Mouse (Mus musculus) ES-E14 (cell line): Measurements from ENCODE around the gene Smbd1. TPM values are rescaled to one million over a fixed set of nuclear protein-coding genes. Genes with fewer than 3 reads are reported as not detected.

Experiments
- DNase-seq: peaks from one replicate; pipeline ENCODE4 v3.0.0-alpha.2; 2013; ENCODE audit warnings: low read depth, low spot score
- H3K27ac ChIP-seq: 2 replicates; pipeline ENCODE4 v1.5.1; 2012; ENCODE audit warnings: low read depth, mild to moderate bottlenecking, low read length, moderate library complexity, mixed read lengths; ENCODE audit not compliant: poor library complexity, insufficient read depth, severe bottlenecking
- H3K36me3 ChIP-seq: 2 replicates; pipeline ENCODE4 v1.6.1; 2012; ENCODE audit warnings: mild to moderate bottlenecking, low read length, moderate library complexity, mixed read lengths; ENCODE audit not compliant: control insufficient read depth, poor library complexity, insufficient read depth, severe bottlenecking
- H3K4me1 ChIP-seq, 2 experiments: fragments of 150-350 bp in 1 of 2; sonication (generic) in 1 of 2; 2 replicates each; pipeline ENCODE4 v1.6.1; 2012; ENCODE audit warnings: low read length in 2 of 2, mild to moderate bottlenecking in 1 of 2, mixed read lengths in 1 of 2; ENCODE audit not compliant: control insufficient read depth in 2 of 2, insufficient read depth in 2 of 2, poor library complexity in 1 of 2
- H3K4me3 ChIP-seq, 2 experiments: fragments of 150-350 bp in 1 of 2; sonication (generic) in 1 of 2; 2 replicates each; pipeline ENCODE4 v1.5.1; 2012; ENCODE audit warnings: low read length in 2 of 2, low read depth in 1 of 2, mild to moderate bottlenecking in 1 of 2, mixed read lengths in 1 of 2; ENCODE audit not compliant: insufficient read depth in 1 of 2, poor library complexity in 1 of 2, severe bottlenecking in 1 of 2
- H3K9ac ChIP-seq: 2 replicates; pipeline ENCODE4 v1.6.1; 2012; ENCODE audit warnings: low read depth, mild to moderate bottlenecking, low read length, mixed read lengths; ENCODE audit not compliant: poor library complexity, insufficient read depth, severe bottlenecking
- H3K9me3 ChIP-seq: fragments of 150-350 bp; sonication (generic); 2 replicates; pipeline ENCODE4 v1.6.1; 2012; ENCODE audit warnings: low read depth, mild to moderate bottlenecking, low read length; ENCODE audit not compliant: control insufficient read depth, insufficient read depth
- CHD2 ChIP-seq: IDR thresholded peaks from 2 replicates; pipeline ENCODE4 v1.6.1; 2014; ENCODE audit warnings: mild to moderate bottlenecking, low read depth, low read length, inconsistent platforms
- HCFC1 ChIP-seq: IDR thresholded peaks from 2 replicates; pipeline ENCODE4 v1.6.1; 2012; ENCODE audit warnings: low read length, inconsistent platforms, borderline replicate concordance; ENCODE audit not compliant: insufficient read depth
- MAFK ChIP-seq: IDR thresholded peaks from 2 replicates; pipeline ENCODE4 v1.6.1; 2014; ENCODE audit warnings: mild to moderate bottlenecking, low read depth, low read length, inconsistent platforms; ENCODE audit not compliant: insufficient read depth
- ZC3H11A ChIP-seq: IDR thresholded peaks from 2 replicates; pipeline ENCODE4 v1.6.1; 2012; ENCODE audit warnings: low read depth, mild to moderate bottlenecking, inconsistent platforms, low read length, borderline replicate concordance
- ZNF384 ChIP-seq: IDR thresholded peaks from 2 replicates; pipeline ENCODE4 v1.6.1; 2012; ENCODE audit warnings: low read depth, low read length, inconsistent platforms
- in situ Hi-C, 2 experiments: fragments of 600-800 bp; cut with MboI; formaldehyde crosslinking; loops; one replicate each; pipeline ENCODE4 v1.15.1; 2025; ENCODE audit warnings: low sequenced_read_pairs in 2 of 2, inconsistent platforms in 1 of 2; ENCODE audit not compliant: unreplicated experiment in 2 of 2
- total RNA-seq: library from RNA; depleted of rRNA; stranded (reverse); fragments of 300-350 nt; gene quantifications from 2 replicates; pipeline ENCODE4 v1.2.3, GENCODE M21; 2012

Smbd1 gene
- total RNA-seq, 1 experiment = 0.58 TPM

GRCm38 (mm10) chr16:32790056-32790455 is 20.2 kb downstream of the Smbd1 start:
- no peak for DNase-seq
- in situ Hi-C loops = no loop called here
- H3K9ac ChIP-seq = no peak overlapping the region
- no peaks in the 10 kb centered on the region for H3K9me3 ChIP-seq
- no peaks in the 10 kb centered on the region for H3K36me3 ChIP-seq
- no peaks in the 10 kb centered on the region for H3K4me1 ChIP-seq
- H3K4me3 ChIP-seq = no peak overlapping the region
- no peak overlapping the region for H3K27ac ChIP-seq
- no peak for TF ChIP-seq ZC3H11A
- TF ChIP-seq MAFK = no peak
- TF ChIP-seq HCFC1 = no peak
- TF ChIP-seq CHD2 = no peak
- TF ChIP-seq ZNF384 = no peak

- no peak for DNase-seq
Measured at GRCm38 (mm10) chr16:32784840-32785239, 25.4 kb downstream of the Smbd1 start.

GRCm38 (mm10) chr16:32783324-32784062 is 26.8 kb downstream of the Smbd1 start:
- in situ Hi-C loops = no loop called here
- Histone ChIP-seq H3K9ac (no peak overlapping the region), H3K9me3 (no peaks in the 10 kb centered on the region), H3K27ac (no peak overlapping the region), H3K4me3 (no peak overlapping the region), H3K36me3 (no peaks in the 10 kb centered on the region), H3K4me1 (no peaks in the 10 kb centered on the region)
- no peak for TF ChIP-seq CHD2
- TF ChIP-seq MAFK = no peak
- TF ChIP-seq ZC3H11A = no peak
- no peak for TF ChIP-seq HCFC1
- TF ChIP-seq ZNF384 = no peak
- DNase-seq = no peak

More at GRCm38 (mm10) chr16:32784840-32785239, 25.4 kb downstream of the Smbd1 start:
- H3K36me3 ChIP-seq = no peaks in the 10 kb centered on the region
- no peaks in the 10 kb centered on the region for H3K9me3 ChIP-seq
- H3K9ac ChIP-seq = no peak overlapping the region
- in situ Hi-C loops = no loop called here
- no peak overlapping the region for H3K27ac ChIP-seq
- TF ChIP-seq MAFK (no peak), HCFC1 (no peak), ZNF384 (no peak), CHD2 (no peak), ZC3H11A (no peak)
- no peak overlapping the region for H3K4me3 ChIP-seq
- no peaks in the 10 kb centered on the region for H3K4me1 ChIP-seq

- Histone ChIP-seq H3K9ac (no peak overlapping the region), H3K4me3 (no peak overlapping the region), H3K4me1 (no peaks in the 10 kb centered on the region), H3K27ac (no peak overlapping the region), H3K9me3 (no peaks in the 10 kb centered on the region), H3K36me3 (no peaks in the 10 kb centered on the region)
- TF ChIP-seq MAFK (no peak), ZNF384 (no peak), ZC3H11A (no peak), HCFC1 (no peak), CHD2 (no peak)
- in situ Hi-C loops = no loop called here
- DNase-seq = no peak
Measured at GRCm38 (mm10) chr16:32778956-32779355, 31.3 kb downstream of the Smbd1 start.

- Histone ChIP-seq H3K4me1 (no peaks in the 10 kb centered on the region), H3K27ac (no peak overlapping the region), H3K9me3 (no peaks in the 10 kb centered on the region), H3K36me3 (no peaks in the 10 kb centered on the region), H3K9ac (no peak overlapping the region), H3K4me3 (no peak overlapping the region)
- no peak for TF ChIP-seq ZC3H11A
- no peak for TF ChIP-seq MAFK
- no peak for TF ChIP-seq ZNF384
- TF ChIP-seq CHD2 = no peak
- TF ChIP-seq HCFC1 = no peak
- in situ Hi-C loops = no loop called here
- no peak for DNase-seq
Measured at GRCm38 (mm10) chr16:32776676-32777075, 33.6 kb downstream of the Smbd1 start.
